Mouse (Mus musculus): ENCODE results near the gene Afg1l. TPM values are rescaled to one million over a fixed set of nuclear protein-coding genes. Genes with fewer than 3 reads are reported as not detected.

Gene Afg1l
- polyA plus RNA-seq, 1 experiment, result 21.7 TPM

DNA sequence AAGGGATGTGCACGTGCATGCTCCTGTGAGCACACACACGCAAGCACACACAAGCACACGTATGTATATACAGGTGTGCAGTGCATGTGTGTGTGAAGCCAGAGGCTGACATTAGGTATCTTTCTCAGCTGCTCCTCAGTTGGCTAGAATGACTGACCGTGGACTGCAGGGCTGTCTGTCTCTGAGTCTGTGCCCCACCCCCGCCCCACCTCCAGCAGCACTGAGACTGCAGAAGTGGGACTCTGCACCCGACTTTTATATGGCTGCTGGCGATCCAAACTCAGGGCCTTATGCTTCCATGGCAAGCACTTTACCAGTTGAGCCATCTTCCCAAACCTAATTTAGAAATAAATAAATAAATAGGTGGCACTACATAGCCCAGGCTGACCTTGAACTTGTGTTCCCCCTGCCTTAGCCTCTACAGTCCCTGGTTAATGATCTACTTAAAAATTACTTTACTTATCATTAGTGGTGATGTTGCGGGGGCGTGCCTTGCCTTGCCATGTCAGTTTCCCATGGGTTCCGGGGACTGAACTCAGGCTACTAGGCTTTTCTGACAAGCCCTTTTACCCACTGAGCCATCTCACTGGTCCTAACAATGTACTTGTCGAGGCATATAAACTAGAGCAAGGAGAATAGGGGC, 136.4 kb downstream of the Afg1l start:
- no peaks in the 10 kb centered on the region for H3K36me3 ChIP-seq (ENCODE audit: control insufficient read depth, insufficient read depth, low read length)
- no peak overlapping the region for H3K27ac ChIP-seq (ENCODE audit: insufficient read depth, low read depth, low read length)
- no peak overlapping the region for H3K4me3 ChIP-seq (ENCODE audit: insufficient read depth, low read depth, low read length)
- no peaks in the 10 kb centered on the region for H3K27me3 ChIP-seq (replicated peaks; ENCODE audit: control insufficient read depth, insufficient read depth, low read length)
- no peak for TF ChIP-seq CTCF (conservative IDR thresholded peaks at IDR 0.05; ENCODE audit: insufficient read depth, insufficient read length, low read depth, low read length)
- no peak for TF ChIP-seq POLR2A (IDR thresholded peaks at IDR 0.05; ENCODE audit: low read depth, low read length)
- no peaks in the 10 kb centered on the region for H3K4me1 ChIP-seq (ENCODE audit: control insufficient read depth, insufficient read depth, low read length)
- no peak for DNase-seq
- 82% methylated on average over 11 of the region's 11 CpGs for WGBS

GRCm38 (mm10) chr10:42340426-42340793, 138.0 kb downstream of the Afg1l start:
- no peaks in the 10 kb centered on the region for H3K36me3 ChIP-seq (ENCODE audit: control insufficient read depth, insufficient read depth, low read length)
- no peak overlapping the region for H3K4me3 ChIP-seq (ENCODE audit: insufficient read depth, low read depth, low read length)
- TF ChIP-seq CTCF (conservative IDR thresholded peaks at IDR 0.05; ENCODE audit: insufficient read depth, insufficient read length, low read depth, low read length), result no peak
- TF ChIP-seq POLR2A (IDR thresholded peaks at IDR 0.05; ENCODE audit: low read depth, low read length), result no peak
- H3K27ac ChIP-seq (ENCODE audit: insufficient read depth, low read depth, low read length), result no peak overlapping the region
- H3K4me1 ChIP-seq (ENCODE audit: control insufficient read depth, insufficient read depth, low read length), result no peaks in the 10 kb centered on the region
- DNase-seq, result no peak
- WGBS, result 78% methylated on average over 6 of the region's 6 CpGs
- H3K27me3 ChIP-seq (replicated peaks; ENCODE audit: control insufficient read depth, insufficient read depth, low read length), result no peaks in the 10 kb centered on the region

DNA sequence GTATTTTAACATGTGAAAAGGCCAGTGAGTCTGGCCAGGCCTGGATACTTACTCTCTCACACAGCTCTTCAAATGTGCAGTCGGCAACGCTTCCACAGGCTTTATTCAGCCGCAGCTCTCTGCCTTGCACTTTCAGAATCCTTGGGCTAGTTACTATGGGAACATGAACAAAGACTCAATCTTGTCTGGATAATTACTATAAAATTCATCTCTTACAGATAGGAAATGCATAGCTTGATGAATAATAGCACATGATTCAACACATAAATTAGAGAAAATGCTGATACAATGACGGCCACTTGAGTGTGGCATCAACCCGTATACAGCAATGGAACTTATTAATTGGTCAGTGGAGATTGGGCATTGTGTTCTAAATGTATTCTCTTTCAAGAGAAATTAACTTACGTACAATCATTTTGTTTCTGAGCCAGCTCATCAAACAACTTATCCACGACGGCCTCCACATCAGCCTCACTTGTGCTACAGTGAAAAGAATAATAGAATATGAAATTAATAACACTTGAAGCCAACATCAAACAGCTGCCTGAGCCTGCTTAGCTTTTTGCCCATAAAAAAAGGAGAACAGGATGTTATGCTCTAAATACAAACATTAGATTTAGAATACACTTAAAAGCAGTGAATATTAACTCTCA, 138.5 kb downstream of the Afg1l start:
- WGBS, result 92% methylated on average over 8 of the region's 8 CpGs
- no peak overlapping the region for H3K27ac ChIP-seq (ENCODE audit: insufficient read depth, low read depth, low read length)
- no peak for DNase-seq

DNA sequence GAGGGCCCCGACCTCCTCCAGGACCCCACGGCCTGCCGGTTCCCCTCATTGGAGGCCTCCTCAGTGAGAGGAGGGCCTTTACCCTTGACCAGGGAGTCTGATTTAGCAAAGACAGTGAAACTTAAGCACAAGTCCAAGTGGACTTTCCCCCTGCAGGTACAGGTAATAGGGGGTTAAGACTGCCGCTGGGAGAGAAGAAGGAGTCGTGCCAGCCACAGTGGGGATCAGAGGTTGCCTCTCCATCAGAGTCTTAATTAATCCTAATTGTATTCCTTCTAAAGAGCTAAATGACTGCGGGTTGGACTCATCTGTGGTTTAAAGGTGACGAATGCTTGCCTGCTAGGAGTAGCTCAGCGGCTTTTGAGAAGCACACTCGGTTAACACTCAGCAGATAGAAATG, 139.9 kb downstream of the Afg1l start:
- H3K27me3 ChIP-seq (replicated peaks; ENCODE audit: control insufficient read depth, insufficient read depth, low read length), result no peaks in the 10 kb centered on the region
- no peak for TF ChIP-seq CTCF (conservative IDR thresholded peaks at IDR 0.05; ENCODE audit: insufficient read depth, insufficient read length, low read depth, low read length)
- TF ChIP-seq POLR2A (IDR thresholded peaks at IDR 0.05; ENCODE audit: low read depth, low read length), result no peak
- 55% methylated on average over 9 of the region's 9 CpGs for WGBS
- H3K36me3 ChIP-seq (ENCODE audit: control insufficient read depth, insufficient read depth, low read length), result no peaks in the 10 kb centered on the region
- H3K4me1 ChIP-seq (ENCODE audit: control insufficient read depth, insufficient read depth, low read length), result no peaks in the 10 kb centered on the region
- H3K4me3 ChIP-seq (ENCODE audit: insufficient read depth, low read depth, low read length), result no peak overlapping the region
- H3K27ac ChIP-seq (ENCODE audit: insufficient read depth, low read depth, low read length), result no peak overlapping the region
- DNase-seq, result peak; percentile 69

More for the DNA sequence above, 138.5 kb downstream of the Afg1l start:
- H3K4me3 ChIP-seq (ENCODE audit: insufficient read depth, low read depth, low read length), result no peak overlapping the region
- no peaks in the 10 kb centered on the region for H3K4me1 ChIP-seq (ENCODE audit: control insufficient read depth, insufficient read depth, low read length)
- TF ChIP-seq CTCF (conservative IDR thresholded peaks at IDR 0.05; ENCODE audit: insufficient read depth, insufficient read length, low read depth, low read length), result no peak
- TF ChIP-seq POLR2A (IDR thresholded peaks at IDR 0.05; ENCODE audit: low read depth, low read length), result no peak
- H3K27me3 ChIP-seq (replicated peaks; ENCODE audit: control insufficient read depth, insufficient read depth, low read length), result no peaks in the 10 kb centered on the region
- no peaks in the 10 kb centered on the region for H3K36me3 ChIP-seq (ENCODE audit: control insufficient read depth, insufficient read depth, low read length)

DNA sequence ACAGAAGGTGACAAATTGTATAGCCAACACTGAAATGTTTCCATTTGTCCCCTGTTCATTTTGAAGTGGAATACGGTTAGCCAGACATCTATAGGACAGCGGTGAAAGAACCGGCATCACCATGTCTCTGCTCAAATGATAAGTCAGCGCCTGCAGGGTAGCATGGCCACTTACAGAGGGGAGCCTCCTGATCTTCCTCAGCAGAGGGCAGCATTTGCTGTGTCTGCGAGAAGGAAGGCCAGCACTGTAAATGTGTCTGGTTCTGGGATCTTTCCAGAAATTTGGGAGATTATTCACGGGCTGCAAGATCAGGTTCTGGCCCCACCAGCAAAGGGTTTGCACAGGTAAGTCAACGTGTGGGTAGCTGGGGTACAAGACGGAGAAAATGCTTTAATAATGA, 150.8 kb downstream of the Afg1l start:
- no peak overlapping the region for H3K4me3 ChIP-seq (ENCODE audit: insufficient read depth, low read depth, low read length)
- peak; percentile 19 for DNase-seq
- H3K4me1 ChIP-seq (ENCODE audit: control insufficient read depth, insufficient read depth, low read length), result no peaks in the 10 kb centered on the region
- 73% methylated on average over 8 of the region's 8 CpGs for WGBS
- H3K36me3 ChIP-seq (ENCODE audit: control insufficient read depth, insufficient read depth, low read length), result no peaks in the 10 kb centered on the region
- TF ChIP-seq POLR2A (IDR thresholded peaks at IDR 0.05; ENCODE audit: low read depth, low read length) (no peak), CTCF (conservative IDR thresholded peaks at IDR 0.05; ENCODE audit: insufficient read depth, insufficient read length, low read depth, low read length) (peak; percentile 59)
- no peak overlapping the region for H3K27ac ChIP-seq (ENCODE audit: insufficient read depth, low read depth, low read length)
- no peaks in the 10 kb centered on the region for H3K27me3 ChIP-seq (replicated peaks; ENCODE audit: control insufficient read depth, insufficient read depth, low read length)

- WGBS, result 92% methylated on average over 10 of the region's 10 CpGs
- no peak overlapping the region for H3K27ac ChIP-seq (ENCODE audit: insufficient read depth, low read depth, low read length)
- DNase-seq, result no peak
- H3K36me3 ChIP-seq (ENCODE audit: control insufficient read depth, insufficient read depth, low read length), result no peaks in the 10 kb centered on the region
- TF ChIP-seq POLR2A (IDR thresholded peaks at IDR 0.05; ENCODE audit: low read depth, low read length), result no peak
- no peak for TF ChIP-seq CTCF (conservative IDR thresholded peaks at IDR 0.05; ENCODE audit: insufficient read depth, insufficient read length, low read depth, low read length)
- no peak overlapping the region for H3K4me3 ChIP-seq (ENCODE audit: insufficient read depth, low read depth, low read length)
- no peaks in the 10 kb centered on the region for H3K4me1 ChIP-seq (ENCODE audit: control insufficient read depth, insufficient read depth, low read length)
- H3K27me3 ChIP-seq (replicated peaks; ENCODE audit: control insufficient read depth, insufficient read depth, low read length), result no peaks in the 10 kb centered on the region
Measured at GRCm38 (mm10) chr10:42325305-42325704, 153.1 kb downstream of the Afg1l start.

- H3K27me3 ChIP-seq (replicated peaks; ENCODE audit: control insufficient read depth, insufficient read depth, low read length), result no peaks in the 10 kb centered on the region
- H3K27ac ChIP-seq (ENCODE audit: insufficient read depth, low read depth, low read length), result no peak overlapping the region
- H3K36me3 ChIP-seq (ENCODE audit: control insufficient read depth, insufficient read depth, low read length), result no peaks in the 10 kb centered on the region
- H3K4me1 ChIP-seq (ENCODE audit: control insufficient read depth, insufficient read depth, low read length), result no peaks in the 10 kb centered on the region
- TF ChIP-seq CTCF (conservative IDR thresholded peaks at IDR 0.05; ENCODE audit: insufficient read depth, insufficient read length, low read depth, low read length) (no peak), POLR2A (IDR thresholded peaks at IDR 0.05; ENCODE audit: low read depth, low read length) (no peak)
- no peak overlapping the region for H3K4me3 ChIP-seq (ENCODE audit: insufficient read depth, low read depth, low read length)
- DNase-seq, result no peak
Measured at GRCm38 (mm10) chr10:42323978-42324377, 154.4 kb downstream of the Afg1l start.

All from kidney, adult 2 months (tissue).